Mouse (Mus musculus): ENCODE data around the gene Ppm1h.

DNA sequence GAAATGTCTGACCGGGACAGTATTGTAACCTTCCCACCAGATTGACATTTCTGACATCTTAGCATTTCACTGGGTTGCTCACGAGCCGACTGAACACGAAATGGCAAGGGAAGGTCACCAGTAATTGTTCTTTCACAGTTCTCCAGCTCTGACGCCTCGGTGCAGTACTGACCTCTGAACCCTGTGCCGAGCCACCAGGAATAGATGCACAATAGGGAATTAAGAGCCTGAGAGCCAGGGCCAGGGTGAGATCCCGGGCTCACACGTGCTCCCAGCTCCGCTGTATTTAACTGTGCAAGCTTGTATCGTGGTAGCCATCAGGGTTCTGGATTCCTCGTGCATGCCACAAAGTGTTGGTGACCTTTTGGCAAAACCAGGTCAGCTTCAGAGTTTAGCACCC lies 100.8 kb downstream of the Ppm1h start:
- TF ChIP-seq CTCF (IDR thresholded peaks at IDR 0.05) (no peak), EP300 (IDR thresholded peaks at IDR 0.05) (no peak)

All from lung, postnatal 0 days (tissue).